Mouse (Mus musculus): ENCODE data around the gene Rgl2.

DNA sequence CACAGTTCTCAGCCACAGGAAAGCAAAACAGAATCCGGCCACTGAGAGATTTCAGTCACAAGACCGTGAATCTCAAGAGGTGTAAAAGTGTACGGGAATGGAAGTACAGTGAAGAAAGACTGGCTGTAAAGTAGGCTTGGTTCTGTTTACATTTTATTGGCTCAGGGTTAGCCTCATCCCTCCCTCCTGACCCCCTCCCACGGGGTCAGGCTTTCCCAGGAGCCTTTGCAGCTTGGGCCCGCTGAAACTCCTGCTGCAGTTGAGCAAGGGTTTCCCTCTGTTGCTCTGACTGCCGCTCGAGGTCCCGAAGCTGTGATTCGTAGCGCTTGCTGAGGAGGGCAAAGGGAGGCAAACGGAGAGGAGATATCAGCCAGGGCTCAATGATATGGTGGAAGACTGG is 9.4 kb downstream of the Rgl2 start:
- TF ChIP-seq POLR2A (IDR thresholded peaks at IDR 0.05; ENCODE audit: insufficient read depth, low read length) = no peak
- TF ChIP-seq CTCF (IDR thresholded peaks at IDR 0.05; ENCODE audit: low read depth, low read length) = no peak
- TF ChIP-seq EP300 (IDR thresholded peaks at IDR 0.05; ENCODE audit: insufficient read depth, low read depth, low read length) = no peak

Measured in ES-Bruce4 (cell line).